Mouse (Mus musculus) midbrain, postnatal 0 days (tissue): ENCODE results near the gene Slc6a6. TPM values are rescaled to one million over a fixed set of nuclear protein-coding genes. Genes with fewer than 3 reads are reported as not detected.

Source experiments
- ATAC-seq: fragments of 200-750 bp; cut with Nextera tagmentation; 2 replicates; pipeline ENCODE4 v1.8.0; 2017; ENCODE audit warnings: moderate number of reproducible peaks, mild to moderate bottlenecking, moderate TSS enrichment, moderate library complexity; ENCODE audit not compliant: low FRiP score
- DNase-seq: peaks from one replicate; pipeline ENCODE4 v3.0.0-alpha.2; 2015; ENCODE audit warnings: low spot score
- H3K27ac ChIP-seq: fragments of 300-500 bp; sonication (generic); 2 replicates; pipeline ENCODE4 v1.5.1; 2014; ENCODE audit warnings: low read depth, mild to moderate bottlenecking, low read length, mixed read lengths
- H3K27me3 ChIP-seq: fragments of 300-500 bp; sonication (generic); 2 replicates; pipeline ENCODE4 v1.6.1; 2014; ENCODE audit warnings: low read length, control low read depth, mixed read lengths; ENCODE audit not compliant: insufficient read depth
- H3K36me3 ChIP-seq: fragments of 300-500 bp; sonication (generic); 2 replicates; pipeline ENCODE4 v1.6.1; 2014; ENCODE audit warnings: low read length, control low read depth, mixed read lengths; ENCODE audit not compliant: insufficient read depth
- H3K4me1 ChIP-seq: fragments of 300-500 bp; sonication (generic); 2 replicates; pipeline ENCODE4 v1.6.1; 2014; ENCODE audit warnings: mild to moderate bottlenecking, control low read depth, antibody characterized with exemption, low read length, mixed read lengths; ENCODE audit not compliant: insufficient read depth
- H3K4me2 ChIP-seq: fragments of 300-500 bp; sonication (generic); 2 replicates; pipeline ENCODE4 v1.6.1; 2014; ENCODE audit warnings: low read depth, mild to moderate bottlenecking, low read length, mixed read lengths; ENCODE audit not compliant: poor library complexity, severe bottlenecking
- H3K4me3 ChIP-seq: fragments of 300-500 bp; sonication (generic); 2 replicates; pipeline ENCODE4 v1.5.1; 2014; ENCODE audit warnings: low read depth, mild to moderate bottlenecking, low read length, moderate library complexity
- H3K9ac ChIP-seq: fragments of 300-500 bp; sonication (generic); replicated peaks from 2 replicates; pipeline ENCODE4 v1.6.1; 2014; ENCODE audit warnings: mild to moderate bottlenecking, low read length, moderate library complexity, mixed read lengths; ENCODE audit not compliant: poor library complexity, severe bottlenecking
- H3K9me3 ChIP-seq: fragments of 300-500 bp; sonication (generic); 2 replicates; pipeline ENCODE4 v1.6.1; 2016; ENCODE audit warnings: low read length, control low read depth
- CTCF ChIP-seq: IDR thresholded peaks from 2 replicates; pipeline ENCODE4 v1.5.1; 2016; ENCODE audit warnings: antibody characterized with exemption, mild to moderate bottlenecking
- WGBS: fragments of 180-500 bp; shearing (Covaris S2); extraction: QIAGEN DNeasy Blood & Tissue Kit; methylation state at CpG from one replicate; pipeline ENCODE4 v1.1.7; 2014; 5-methylcytosine and 5-hydroxymethylcytosine counted together
- polyA plus RNA-seq: library from polyadenylated mRNA; unstranded; fragments of >200 nt; fragmentation: Nextera tagmentation; extraction: Ambion mirVana; gene quantifications from 2 replicates; pipeline ENCODE4 v1.2.1, GENCODE M21; 2015
- total RNA-seq: library from RNA; depleted of rRNA; stranded (reverse); fragments of >200 nt; gene quantifications from 2 replicates; pipeline ENCODE4 v1.2.3, GENCODE M21; 2014

Gene Slc6a6
- total and polyA plus RNA-seq, 2 experiments from 2014 or later, result 146 to 147 TPM

DNA sequence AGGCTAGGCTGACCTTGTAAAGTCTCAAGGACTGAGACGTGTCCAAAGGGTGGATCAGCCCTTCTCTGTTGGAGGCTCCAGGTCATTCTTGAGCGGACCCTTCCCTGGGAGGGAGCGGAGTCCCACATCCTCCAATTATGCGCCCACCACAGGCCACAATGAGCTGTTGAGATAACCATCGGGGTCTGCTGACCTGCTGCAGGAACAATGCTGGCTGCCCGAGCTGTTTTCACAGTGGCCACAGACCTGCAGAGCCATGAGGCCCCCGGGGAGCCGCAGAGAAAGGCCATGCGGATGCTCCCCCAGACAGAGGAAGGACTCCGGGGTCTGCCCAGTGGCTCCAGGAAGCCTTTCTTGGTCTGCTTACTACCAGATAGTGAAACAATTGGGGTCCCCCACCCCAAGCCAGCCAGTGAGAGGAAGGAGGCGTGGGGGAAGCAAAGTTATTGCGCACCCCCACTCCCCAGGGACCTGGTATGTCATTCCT is 37.4 kb downstream of the Slc6a6 start:
- 34% methylated on average over 11 of the region's 12 CpGs for WGBS
- TF ChIP-seq CTCF, result no peak
- H3K27ac ChIP-seq, result peak overlapping the region; percentile 55; the same call in 1 of the 2 replicates
- peaks cover 33% of the 10 kb centered on the region for H3K36me3 ChIP-seq
- no peak overlapping the region for H3K4me3 ChIP-seq
- H3K27me3 ChIP-seq, result no peaks in the 10 kb centered on the region
- no peak overlapping the region for H3K9ac ChIP-seq
- peaks cover 25% of the 10 kb centered on the region for H3K4me1 ChIP-seq
- H3K9me3 ChIP-seq, result no peaks in the 10 kb centered on the region
- no peak for ATAC-seq
- no peak overlapping the region for H3K4me2 ChIP-seq
- DNase-seq, result no peak

DNA sequence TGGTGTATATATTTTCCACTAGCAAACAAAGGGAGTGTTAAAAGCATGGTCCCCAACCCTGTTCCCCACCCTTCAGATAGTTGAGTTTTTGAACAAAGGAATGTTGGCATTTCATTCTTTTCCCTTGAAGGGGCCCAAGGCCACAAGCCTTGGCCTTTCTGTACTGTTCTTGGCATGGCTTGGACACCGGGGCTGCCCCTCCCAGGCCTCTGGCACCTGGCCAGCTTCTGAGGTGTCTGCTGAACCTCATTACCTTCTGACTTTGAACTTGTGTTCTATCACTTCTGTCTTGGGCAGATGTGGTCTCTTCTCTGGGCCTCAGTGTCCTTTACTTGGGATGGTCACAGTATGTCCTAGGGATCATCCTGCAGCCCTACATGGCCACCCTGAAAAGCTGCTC is 43.5 kb downstream of the Slc6a6 start:
- Histone ChIP-seq H3K27ac (no peak overlapping the region), H3K4me2 (no peak overlapping the region), H3K9me3 (no peaks in the 10 kb centered on the region), H3K36me3 (peaks cover 64% of the 10 kb centered on the region), H3K4me3 (no peak overlapping the region), H3K27me3 (no peaks in the 10 kb centered on the region), H3K4me1 (0 out of 2 replicates have a peak, but pooled peaks cover 2% of the 10 kb centered on the region), H3K9ac (no peak overlapping the region)
- 61% methylated on average over 1 of the region's 1 CpGs for WGBS
- DNase-seq, result no peak
- no peak for ATAC-seq
- no peak for TF ChIP-seq CTCF

DNA sequence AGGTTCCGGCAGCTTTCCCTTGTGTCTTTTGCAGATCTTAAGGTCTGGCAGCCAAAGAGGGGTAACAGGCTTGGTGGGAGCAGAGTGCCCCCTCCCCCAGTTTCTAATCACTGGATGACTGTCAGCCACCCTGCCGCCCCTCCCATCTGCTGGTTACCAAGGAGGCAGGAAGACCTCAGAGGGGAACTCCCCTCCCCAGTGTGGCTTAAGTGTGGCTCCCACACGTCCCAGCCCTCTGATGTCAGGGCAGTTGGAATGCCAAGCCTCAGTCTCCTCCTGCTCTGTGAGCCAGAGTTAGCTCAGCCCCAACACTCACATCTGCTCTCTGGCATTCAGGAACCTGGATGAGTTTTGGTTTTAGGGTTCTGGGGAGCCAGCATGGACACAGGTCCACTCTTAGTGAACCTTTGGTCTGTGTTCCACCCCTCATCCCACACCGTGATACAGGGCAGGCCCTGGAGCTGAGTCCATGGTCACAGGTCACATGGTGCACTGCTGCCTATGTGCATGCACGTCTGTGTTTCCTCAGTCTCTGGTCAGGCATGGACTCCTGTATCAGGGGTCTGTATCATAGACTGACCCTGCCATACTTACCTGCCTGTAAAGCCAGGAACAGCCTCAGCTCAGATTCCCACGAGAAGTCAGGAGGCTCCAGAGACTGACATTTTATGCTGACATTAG is 45.2 kb downstream of the Slc6a6 start:
- TF ChIP-seq CTCF, result no peak
- peaks cover 62% of the 10 kb centered on the region for H3K36me3 ChIP-seq
- peak overlapping the region; percentile 47 for H3K27ac ChIP-seq
- ATAC-seq (no peak), DNase-seq (no peak)
- H3K9me3 ChIP-seq, result no peaks in the 10 kb centered on the region
- no peak overlapping the region for H3K4me3 ChIP-seq
- H3K9ac ChIP-seq, result peak overlapping the region; percentile 13; the same call in 1 of the 2 replicates
- H3K27me3 ChIP-seq, result no peaks in the 10 kb centered on the region
- H3K4me1 ChIP-seq, result 0 out of 2 replicates have a peak, but pooled peaks cover 2% of the 10 kb centered on the region
- no peak overlapping the region for H3K4me2 ChIP-seq
- WGBS, result 25% methylated on average over 6 of the region's 6 CpGs

DNA sequence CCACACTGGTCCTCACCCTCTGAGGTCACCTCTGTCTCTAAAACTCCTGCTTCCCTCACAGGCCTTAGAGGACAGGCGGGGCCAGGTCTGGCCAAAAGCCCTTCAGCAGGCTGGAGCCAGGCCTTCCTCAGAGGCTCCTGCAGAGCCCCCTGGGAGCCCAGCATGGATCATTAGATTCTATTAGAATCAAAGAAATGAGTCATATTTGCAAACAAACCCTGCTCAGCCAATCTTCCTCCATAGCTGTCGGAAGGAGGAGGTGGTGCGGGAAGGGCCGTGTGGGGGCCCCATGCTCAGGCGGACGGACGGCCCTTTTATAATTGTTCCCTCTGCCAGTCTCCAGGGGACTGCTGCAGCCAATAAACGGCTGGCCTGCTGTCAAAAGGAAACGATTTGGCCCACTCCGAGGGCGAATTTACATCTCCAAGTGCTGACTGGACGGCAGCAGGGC is 45.8 kb downstream of the Slc6a6 start:
- H3K36me3 ChIP-seq, result peaks cover 55% of the 10 kb centered on the region

DNA sequence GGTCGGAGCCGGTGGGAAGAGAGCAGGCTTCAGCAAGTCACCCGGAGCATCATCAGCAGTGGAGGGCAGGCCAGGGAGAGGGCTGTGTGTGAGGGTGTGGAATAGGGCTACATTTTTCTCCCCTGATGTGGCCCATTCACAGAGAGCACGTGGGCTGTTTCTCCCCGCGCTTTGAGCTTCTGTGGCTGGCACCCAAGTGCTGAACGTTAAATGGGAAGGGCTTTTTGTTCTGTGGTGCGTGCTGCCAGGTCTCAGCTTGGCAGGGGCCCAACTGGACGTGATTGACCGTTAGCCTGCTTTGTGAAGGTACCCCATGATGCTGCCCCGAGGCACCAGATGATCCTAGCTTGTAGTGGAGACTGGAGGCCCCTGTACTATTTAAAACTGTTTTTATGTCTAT is 48.3 kb downstream of the Slc6a6 start:
- Histone ChIP-seq H3K27me3 (no peaks in the 10 kb centered on the region), H3K4me3 (no peak overlapping the region), H3K4me1 (0 out of 2 replicates have a peak, but pooled peaks cover 2% of the 10 kb centered on the region), H3K9me3 (no peaks in the 10 kb centered on the region), H3K4me2 (no peak overlapping the region), H3K9ac (no peak overlapping the region), H3K27ac (no peak overlapping the region), H3K36me3 (peaks cover 59% of the 10 kb centered on the region)
- 0 out of 2 replicates have a peak, but pooled peaks have one; percentile 15 for ATAC-seq
- peak; percentile 70 for DNase-seq
- no peak for TF ChIP-seq CTCF
- 48% methylated on average over 11 of the region's 11 CpGs for WGBS

More for the DNA sequence above, 45.8 kb downstream of the Slc6a6 start:
- Histone ChIP-seq H3K9ac (0 out of 2 replicates have a peak overlapping the region, but pooled peaks have one; percentile 13), H3K9me3 (no peaks in the 10 kb centered on the region), H3K27ac (peak overlapping the region; percentile 47), H3K4me1 (0 out of 2 replicates have a peak, but pooled peaks cover 2% of the 10 kb centered on the region), H3K4me2 (no peak overlapping the region), H3K27me3 (no peaks in the 10 kb centered on the region), H3K4me3 (no peak overlapping the region)
- peak; percentile 53; the same call in 1 of the 2 replicates for ATAC-seq
- no peak for TF ChIP-seq CTCF
- WGBS, result 7% methylated on average over 12 of the region's 12 CpGs
- peak; percentile 87 for DNase-seq

DNA sequence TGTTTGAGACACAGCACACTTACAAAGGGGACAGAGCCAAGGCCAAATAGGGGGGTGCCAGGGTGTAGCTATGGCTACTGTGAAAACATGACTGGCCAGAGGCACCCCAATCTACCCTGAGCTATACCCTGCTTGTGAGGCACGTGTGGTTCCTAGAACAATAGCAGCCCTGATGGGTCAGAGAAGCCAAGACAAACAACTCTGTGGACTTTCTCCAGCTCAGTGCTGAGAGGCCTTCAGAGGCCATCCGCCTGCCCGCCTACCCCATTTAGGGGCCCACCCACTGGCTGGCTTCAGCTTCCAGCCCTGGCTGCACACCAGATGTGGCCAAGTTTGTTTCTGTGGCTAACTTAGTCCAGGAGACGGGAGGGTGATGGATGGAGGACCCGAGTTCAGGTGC is 52.6 kb downstream of the Slc6a6 start:
- Histone ChIP-seq H3K9ac (no peak overlapping the region), H3K4me1 (no peaks in the 10 kb centered on the region), H3K36me3 (peaks cover 68% of the 10 kb centered on the region), H3K4me3 (no peak overlapping the region), H3K27me3 (no peaks in the 10 kb centered on the region), H3K4me2 (no peak overlapping the region), H3K27ac (no peak overlapping the region), H3K9me3 (no peaks in the 10 kb centered on the region)
- WGBS, result 61% methylated on average over 5 of the region's 5 CpGs
- TF ChIP-seq CTCF, result no peak
- DNase-seq, result no peak
- no peak for ATAC-seq
